Mouse (Mus musculus) right cerebral cortex, postnatal 10 days (tissue): ENCODE results near the gene Stat5b.
A peak's percentile ranks its signal among the peaks of the same experiment; 100 is the strongest.

Experiments
- DNase-seq, 2 experiments: peaks; one replicate each; pipeline ENCODE4 v3.0.0; 2021; ENCODE audit warnings: low spot score in 2 of 2

The Stat5b gene

GRCm38 (mm10) chr11:100843070-100843669 lies 7.4 kb downstream of the Stat5b start:
- no peak for DNase-seq

- no peak for DNase-seq
Observed at GRCm38 (mm10) chr11:100842025-100842424, 8.5 kb downstream of the Stat5b start.

- DNase-seq, result no peak
Observed at GRCm38 (mm10) chr11:100840866-100841265, 9.7 kb downstream of the Stat5b start.

GRCm38 (mm10) chr11:100839523-100839922 lies 11.0 kb downstream of the Stat5b start:
- no peak for DNase-seq

- no peak for DNase-seq
Observed at GRCm38 (mm10) chr11:100838894-100839293, 11.6 kb downstream of the Stat5b start.

GRCm38 (mm10) chr11:100836923-100837702 lies 13.4 kb downstream of the Stat5b start:
- no peak for DNase-seq

- DNase-seq, result no peak
Observed at GRCm38 (mm10) chr11:100833466-100833865, 17.1 kb downstream of the Stat5b start.

- no peak for DNase-seq
Observed at GRCm38 (mm10) chr11:100831396-100831795, 19.1 kb downstream of the Stat5b start.

GRCm38 (mm10) chr11:100829691-100830090 lies 20.8 kb downstream of the Stat5b start:
- no peak for DNase-seq

- no peak for DNase-seq
Observed at GRCm38 (mm10) chr11:100828676-100829151, 21.8 kb downstream of the Stat5b start.

- DNase-seq, result peak; percentile 82 to 86
Observed at GRCm38 (mm10) chr11:100826161-100826866, 24.2 kb downstream of the Stat5b start.

- no peak for DNase-seq
Observed at GRCm38 (mm10) chr11:100825451-100825850, 25.1 kb downstream of the Stat5b start.

GRCm38 (mm10) chr11:100824496-100824895 lies 26.0 kb downstream of the Stat5b start:
- DNase-seq, result no peak

- DNase-seq, result peak in 1 of 2 experiments; percentile 57
Observed at GRCm38 (mm10) chr11:100823543-100824313, 26.8 kb downstream of the Stat5b start.

GRCm38 (mm10) chr11:100822365-100822764 lies 28.2 kb downstream of the Stat5b start:
- no peak for DNase-seq

GRCm38 (mm10) chr11:100821605-100822220 lies 28.8 kb downstream of the Stat5b start:
- no peak for DNase-seq

GRCm38 (mm10) chr11:100820047-100820446 lies 30.5 kb downstream of the Stat5b start:
- no peak for DNase-seq

- no peak for DNase-seq
Observed at GRCm38 (mm10) chr11:100819626-100820025, 30.9 kb downstream of the Stat5b start.

- DNase-seq, result no peak
Observed at GRCm38 (mm10) chr11:100819048-100819447, 31.5 kb downstream of the Stat5b start.

GRCm38 (mm10) chr11:100818359-100819012 lies 32.0 kb downstream of the Stat5b start:
- DNase-seq, result no peak

GRCm38 (mm10) chr11:100817311-100817710 lies 33.2 kb downstream of the Stat5b start:
- DNase-seq, result no peak
